Mouse (Mus musculus) bone marrow macrophage, adult 2 months (primary cell): ENCODE measurements around the gene Selplg.

Experiments
- CTCF ChIP-seq: IDR thresholded peaks from 2 replicates; pipeline ENCODE4 v1.5.1; 2012; ENCODE audit warnings: low read depth, mild to moderate bottlenecking, low read length, moderate library complexity
- POLR2A ChIP-seq: IDR thresholded peaks from 2 replicates; pipeline ENCODE4 v1.6.1; 2012; ENCODE audit warnings: mild to moderate bottlenecking, low read depth, low read length, borderline replicate concordance

GRCm38 (mm10) chr5:113786985-113787384, 45.5 kb downstream of the Selplg start:
- no peak for TF ChIP-seq CTCF
- no peak for TF ChIP-seq POLR2A
